Mouse (Mus musculus) C2C12 (cell line): ENCODE measurements around the gene Map3k3.

ENCODE experiments used
- CEBPB ChIP-seq: IDR thresholded peaks from one replicate; pipeline ENCODE4 v1.6.1; 2011; ENCODE audit warnings: low read depth, mild to moderate bottlenecking, control low read depth, moderate library complexity
- CTCF ChIP-seq: IDR thresholded peaks from one replicate; pipeline ENCODE4 v1.5.1; 2011; ENCODE audit not compliant: control insufficient read depth, insufficient read depth, insufficient read length
- MYOD1 ChIP-seq: IDR thresholded peaks from one replicate; pipeline ENCODE4 v1.6.1; 2011; ENCODE audit warnings: low read depth; ENCODE audit not compliant: control insufficient read depth, insufficient read length

DNA sequence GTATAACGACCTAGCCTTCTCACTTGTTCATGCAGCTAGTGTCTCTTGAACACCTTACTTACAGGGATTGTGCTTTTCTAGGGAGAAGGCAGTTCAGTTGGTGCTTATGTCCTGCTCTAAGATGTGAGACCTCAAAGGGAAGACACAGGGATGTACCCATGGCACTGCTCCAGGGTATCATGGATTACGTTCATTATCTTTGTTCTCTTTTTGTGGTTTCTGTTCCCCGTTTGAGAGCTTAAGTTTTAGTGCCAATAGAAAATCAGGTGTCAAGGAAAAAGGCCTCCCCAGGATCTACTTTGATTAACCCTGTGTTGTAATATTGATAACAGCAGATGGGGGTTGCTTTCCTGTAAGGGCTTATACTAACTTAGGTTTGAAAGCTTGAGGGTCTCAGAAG is 10.6 kb upstream of the Map3k3 start:
- TF ChIP-seq MYOD1 (no peak), CTCF (no peak), CEBPB (no peak)
